Mouse (Mus musculus) thymus, postnatal 10 days (tissue): ENCODE measurements around the gene Exoc8.

ENCODE experiments used
- DNase-seq, 2 experiments: peaks; one replicate each; pipeline ENCODE4 v3.0.0; 2021; ENCODE audit warnings: low spot score in 2 of 2

The Exoc8 gene

GRCm38 (mm10) chr8:124853511-124853910 is 44.0 kb downstream of the Exoc8 start:
- DNase-seq, result no peak

DNA sequence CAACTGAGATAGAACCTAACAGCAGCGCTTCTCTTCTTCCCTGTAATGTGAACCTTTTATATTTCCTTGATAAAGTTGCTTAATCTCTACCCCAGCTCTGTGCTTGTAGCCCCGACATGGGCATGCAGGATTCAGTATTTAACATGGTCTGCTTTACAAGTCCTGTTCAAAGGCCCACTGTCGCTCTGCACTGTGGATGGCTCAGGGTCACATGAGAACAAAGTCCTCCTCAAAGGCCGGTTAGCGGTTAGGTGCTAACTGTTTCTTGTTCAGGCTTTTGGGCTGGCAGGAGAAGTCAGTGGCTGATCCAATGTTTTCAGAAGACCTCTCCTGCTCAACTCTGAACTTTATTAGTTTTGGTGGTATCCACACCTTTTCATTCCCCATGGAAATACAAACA is 51.9 kb downstream of the Exoc8 start:
- no peak for DNase-seq

GRCm38 (mm10) chr8:124845131-124845530 is 52.4 kb downstream of the Exoc8 start:
- DNase-seq, result no peak
